Mouse (Mus musculus) forebrain, postnatal 0 days (tissue): ENCODE data around the gene Tmem121. TPM values are rescaled to one million over a fixed set of nuclear protein-coding genes. Genes with fewer than 3 reads are reported as not detected.
A peak's percentile ranks its signal among the peaks of the same experiment; 100 is the strongest.

ENCODE experiments used
- ATAC-seq: fragments of 200-750 bp; cut with Nextera tagmentation; 2 replicates; pipeline ENCODE4 v1.8.0; 2017; ENCODE audit warnings: mild to moderate bottlenecking, moderate library complexity
- DNase-seq: peaks from one replicate; pipeline ENCODE4 v3.0.0-alpha.2; 2015
- H3K27ac ChIP-seq: fragments of 300-500 bp; sonication (generic); 2 replicates; pipeline ENCODE4 v1.5.1; 2014; ENCODE audit warnings: low read depth, mild to moderate bottlenecking, antibody characterized with exemption, low read length, moderate library complexity, mixed read lengths
- H3K27me3 ChIP-seq: fragments of 300-500 bp; sonication (generic); 2 replicates; pipeline ENCODE4 v1.6.1; 2014; ENCODE audit warnings: mild to moderate bottlenecking, low read length, mixed read lengths; ENCODE audit not compliant: insufficient read depth
- H3K36me3 ChIP-seq: fragments of 300-500 bp; sonication (generic); 2 replicates; pipeline ENCODE4 v1.6.1; 2014; ENCODE audit warnings: mild to moderate bottlenecking, moderate library complexity; ENCODE audit not compliant: insufficient read depth
- H3K4me1 ChIP-seq: fragments of 300-500 bp; sonication (generic); 2 replicates; pipeline ENCODE4 v1.6.1; 2014; ENCODE audit warnings: antibody characterized with exemption; ENCODE audit not compliant: insufficient read depth
- H3K4me2 ChIP-seq: fragments of 300-500 bp; sonication (generic); 2 replicates; pipeline ENCODE4 v1.6.1; 2014; ENCODE audit warnings: low read depth, mild to moderate bottlenecking, moderate library complexity
- H3K4me3 ChIP-seq: fragments of 300-500 bp; sonication (generic); 2 replicates; pipeline ENCODE4 v1.5.1; 2014; ENCODE audit warnings: low read depth, low read length, mixed read lengths
- H3K9ac ChIP-seq: fragments of 300-500 bp; sonication (generic); 2 replicates; pipeline ENCODE4 v1.6.1; 2014; ENCODE audit warnings: mild to moderate bottlenecking
- H3K9me3 ChIP-seq: fragments of 300-500 bp; sonication (generic); 2 replicates; pipeline ENCODE4 v1.6.1; 2016; ENCODE audit warnings: low read length
- CTCF ChIP-seq: sonication (generic); IDR thresholded peaks from 2 replicates; pipeline ENCODE4 v1.5.1; 2016; ENCODE audit warnings: antibody characterized with exemption, control low read depth, low read depth
- WGBS: fragments of 180-500 bp; shearing (Covaris S2); extraction: QIAGEN DNeasy Blood & Tissue Kit; methylation state at CpG from one replicate; pipeline ENCODE4 v1.1.7; 2014; 5-methylcytosine and 5-hydroxymethylcytosine counted together
- polyA plus RNA-seq: library from polyadenylated mRNA; unstranded; fragments of >200 nt; fragmentation: Nextera tagmentation; extraction: Ambion mirVana; gene quantifications from 2 replicates; pipeline ENCODE4 v1.2.1, GENCODE M21; 2015
- total RNA-seq: library from RNA; depleted of rRNA; stranded (reverse); fragments of >200 nt; gene quantifications from 2 replicates; pipeline ENCODE4 v1.2.3, GENCODE M21; 2014

The Tmem121 gene
- total and polyA plus RNA-seq, 2 experiments from 2014 or later, result 59.3 to 71.8 TPM

DNA sequence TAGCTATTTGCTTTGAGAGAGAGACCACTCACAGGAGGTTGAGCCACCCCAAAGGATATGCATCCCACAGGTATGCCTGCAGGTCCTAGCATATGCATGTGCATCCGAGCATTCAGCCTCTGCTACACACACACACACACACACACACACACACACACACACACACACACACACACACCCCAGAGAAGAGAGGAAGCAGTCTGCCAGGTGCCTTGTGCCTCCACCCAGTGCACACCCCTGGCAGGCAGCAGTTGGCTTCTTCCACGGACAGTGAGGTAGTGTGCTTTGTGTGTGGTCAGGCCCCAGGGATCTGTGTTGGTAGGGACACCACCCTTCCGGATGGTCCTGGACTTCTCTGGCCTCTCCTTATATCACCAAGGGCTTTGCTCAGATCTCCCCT lies 35.8 kb upstream of the Tmem121 start:
- Histone ChIP-seq H3K4me3 (no peak overlapping the region), H3K9ac (no peak overlapping the region), H3K4me1 (peaks cover 8% of the 10 kb centered on the region; the same call in 1 of the 2 replicates), H3K4me2 (no peak overlapping the region), H3K27me3 (no peaks in the 10 kb centered on the region; the same call in 1 of the 2 replicates), H3K27ac (no peak overlapping the region), H3K36me3 (peaks cover 10% of the 10 kb centered on the region), H3K9me3 (no peaks in the 10 kb centered on the region)
- no peak for TF ChIP-seq CTCF
- ATAC-seq (no peak), DNase-seq (no peak)
- WGBS, result 77% methylated on average over 3 of the region's 3 CpGs

DNA sequence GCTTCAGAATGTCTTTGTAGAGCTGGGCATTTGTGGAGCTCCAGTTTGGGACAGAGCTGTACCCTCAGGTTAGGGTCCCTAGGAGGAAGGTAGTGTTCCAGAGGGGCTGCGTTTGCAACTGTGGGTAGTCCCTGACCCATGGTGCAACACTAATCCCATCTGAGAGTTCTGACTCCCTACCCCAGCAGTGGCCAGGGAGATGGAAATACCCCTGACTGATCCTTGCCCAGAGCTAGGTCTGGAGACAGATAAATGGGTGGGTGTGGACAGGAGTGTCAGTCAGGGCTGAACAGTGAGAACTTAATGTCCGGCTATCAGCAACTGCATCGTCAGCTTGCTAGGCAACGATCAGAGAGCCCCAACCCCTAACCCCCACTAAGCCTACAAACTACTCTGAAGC lies 35.1 kb upstream of the Tmem121 start:
- peaks cover 13% of the 10 kb centered on the region; the same call in 1 of the 2 replicates for H3K4me1 ChIP-seq
- H3K9ac ChIP-seq, result no peak overlapping the region
- H3K27me3 ChIP-seq, result no peaks in the 10 kb centered on the region; the same call in 1 of the 2 replicates
- no peak for DNase-seq
- 83% methylated on average over 4 of the region's 4 CpGs for WGBS
- peaks cover 3% of the 10 kb centered on the region; the same call in 1 of the 2 replicates for H3K36me3 ChIP-seq
- no peak overlapping the region for H3K27ac ChIP-seq
- H3K9me3 ChIP-seq, result no peaks in the 10 kb centered on the region
- no peak overlapping the region for H3K4me2 ChIP-seq
- TF ChIP-seq CTCF, result no peak
- no peak for ATAC-seq
- H3K4me3 ChIP-seq, result no peak overlapping the region

DNA sequence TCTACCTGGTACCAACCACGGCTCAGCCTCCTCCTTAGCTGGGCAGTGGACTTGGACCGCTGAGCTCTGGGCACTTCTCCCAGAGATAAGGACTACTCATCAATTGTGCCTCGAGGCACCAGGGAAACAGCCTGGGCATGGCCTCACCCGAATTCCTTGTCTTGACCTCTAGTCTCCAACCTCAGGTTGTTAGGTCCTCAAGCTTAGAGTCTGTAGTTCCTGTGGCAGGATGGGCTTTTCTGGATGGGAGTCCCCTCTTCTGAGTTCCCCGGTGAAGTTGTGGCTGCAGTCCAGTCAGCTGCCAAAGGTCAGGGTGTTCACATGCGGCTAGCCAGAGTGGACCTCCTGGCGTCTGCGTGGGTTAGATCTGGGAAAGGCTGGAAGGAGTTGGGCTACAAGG lies 34.7 kb upstream of the Tmem121 start:
- TF ChIP-seq CTCF, result no peak
- Histone ChIP-seq H3K27ac (no peak overlapping the region), H3K4me3 (no peak overlapping the region), H3K9me3 (no peaks in the 10 kb centered on the region), H3K9ac (no peak overlapping the region), H3K4me1 (peaks cover 13% of the 10 kb centered on the region; the same call in 1 of the 2 replicates), H3K4me2 (no peak overlapping the region; the same call in 1 of the 2 replicates), H3K27me3 (no peaks in the 10 kb centered on the region; the same call in 1 of the 2 replicates), H3K36me3 (no peaks in the 10 kb centered on the region)
- ATAC-seq (no peak), DNase-seq (no peak)
- WGBS, result 79% methylated on average over 8 of the region's 8 CpGs

DNA sequence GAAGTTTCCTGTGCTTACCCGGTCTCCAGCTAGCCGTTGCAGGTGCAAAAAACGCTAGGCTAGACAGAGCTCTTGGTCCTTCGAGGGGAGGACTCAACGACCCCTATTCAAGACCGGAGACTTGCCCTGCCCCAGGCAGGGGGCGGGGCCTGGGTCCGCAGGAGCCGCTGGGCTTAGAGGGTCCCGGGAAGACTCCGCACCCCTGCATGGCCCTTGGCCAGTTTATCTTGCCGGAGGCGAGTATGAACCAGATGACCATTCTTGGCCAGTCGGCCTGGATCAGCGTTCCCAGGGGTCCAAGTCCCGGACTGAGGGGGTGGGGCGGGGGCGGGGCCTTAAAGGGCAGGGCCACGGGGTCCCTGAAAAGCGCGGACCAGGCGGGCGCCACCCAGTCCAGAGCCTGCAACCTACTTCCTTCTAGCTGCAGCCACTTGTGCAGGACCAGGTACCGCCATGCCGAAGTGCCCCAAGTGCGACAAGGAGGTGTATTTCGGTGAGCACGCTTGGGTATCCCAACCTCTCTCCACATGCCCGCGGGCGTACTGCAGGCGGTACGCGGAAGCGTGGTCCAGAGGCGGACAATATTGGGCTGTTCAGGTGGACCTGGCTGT lies 34.0 kb upstream of the Tmem121 start:
- Histone ChIP-seq H3K9ac (peak overlapping the region; percentile 40), H3K27me3 (no peaks in the 10 kb centered on the region; the same call in 1 of the 2 replicates), H3K27ac (no peak overlapping the region), H3K4me2 (peak overlapping the region; percentile 62), H3K9me3 (no peaks in the 10 kb centered on the region), H3K36me3 (no peaks in the 10 kb centered on the region), H3K4me1 (peaks cover 16% of the 10 kb centered on the region; the same call in 1 of the 2 replicates), H3K4me3 (peak overlapping the region; percentile 32)
- peak; percentile 11 for DNase-seq
- ATAC-seq, result no peak
- WGBS, result 2% methylated on average over 36 of the region's 36 CpGs
- no peak for TF ChIP-seq CTCF

DNA sequence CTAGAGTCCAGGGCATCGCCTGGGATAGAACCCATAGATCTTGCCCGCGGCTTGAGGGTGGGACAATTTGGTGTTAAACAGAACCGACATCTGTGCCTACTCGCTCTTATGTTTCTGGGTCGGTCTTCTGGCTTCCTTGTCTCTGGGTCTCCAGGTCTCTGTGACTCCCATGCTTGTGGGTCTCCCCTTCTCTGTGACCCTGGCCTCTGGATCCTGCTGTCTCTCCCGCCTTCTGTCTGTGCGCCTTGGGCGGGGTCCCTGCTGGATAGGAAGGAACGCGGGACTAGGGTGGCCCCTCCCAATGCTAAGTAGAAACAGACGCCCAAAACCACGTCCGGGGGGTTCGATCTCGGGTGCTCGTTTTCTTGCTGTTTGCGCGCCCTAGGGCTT lies 33.5 kb upstream of the Tmem121 start:
- Histone ChIP-seq H3K9ac (peak overlapping the region; percentile 40; the same call in 1 of the 2 replicates), H3K4me3 (peak overlapping the region; percentile 32), H3K27ac (no peak overlapping the region), H3K9me3 (no peaks in the 10 kb centered on the region), H3K4me2 (peak overlapping the region; percentile 62), H3K27me3 (no peaks in the 10 kb centered on the region; the same call in 1 of the 2 replicates), H3K4me1 (peaks cover 18% of the 10 kb centered on the region; the same call in 1 of the 2 replicates), H3K36me3 (no peaks in the 10 kb centered on the region)
- no peak for TF ChIP-seq CTCF
- DNase-seq (no peak), ATAC-seq (no peak)
- 36% methylated on average over 19 of the region's 19 CpGs for WGBS

DNA sequence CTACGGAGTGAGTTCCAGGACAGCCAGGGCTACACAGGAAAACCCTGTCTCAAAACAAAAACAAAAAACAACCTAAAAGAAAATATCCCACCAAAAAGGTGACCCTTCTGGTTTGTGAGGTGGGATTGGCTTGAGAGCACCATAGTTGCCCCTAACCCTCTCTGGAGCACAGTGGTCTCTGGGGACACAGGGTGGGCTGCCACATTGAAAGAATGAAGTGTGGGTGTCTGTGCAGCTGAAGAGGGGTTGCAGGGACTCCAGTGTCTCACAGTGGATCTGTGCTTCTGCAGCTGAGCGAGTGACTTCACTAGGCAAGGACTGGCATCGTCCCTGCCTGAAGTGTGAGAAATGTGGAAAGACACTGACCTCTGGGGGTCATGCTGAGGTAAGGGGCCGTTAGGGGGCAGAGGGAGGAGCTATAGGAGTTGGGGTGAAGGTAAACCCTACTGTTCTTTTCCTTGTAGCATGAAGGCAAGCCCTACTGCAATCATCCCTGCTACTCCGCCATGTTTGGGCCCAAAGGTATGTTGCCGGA lies 32.7 kb upstream of the Tmem121 start:
- no peak overlapping the region for H3K9ac ChIP-seq
- H3K4me2 ChIP-seq, result no peak overlapping the region
- no peak for TF ChIP-seq CTCF
- WGBS, result 81% methylated on average over 6 of the region's 6 CpGs
- ATAC-seq (no peak), DNase-seq (no peak)
- H3K4me1 ChIP-seq, result peaks cover 18% of the 10 kb centered on the region; the same call in 1 of the 2 replicates
- no peak overlapping the region for H3K27ac ChIP-seq
- no peak overlapping the region for H3K4me3 ChIP-seq
- H3K27me3 ChIP-seq, result no peaks in the 10 kb centered on the region; the same call in 1 of the 2 replicates
- no peaks in the 10 kb centered on the region for H3K9me3 ChIP-seq
- no peaks in the 10 kb centered on the region for H3K36me3 ChIP-seq

DNA sequence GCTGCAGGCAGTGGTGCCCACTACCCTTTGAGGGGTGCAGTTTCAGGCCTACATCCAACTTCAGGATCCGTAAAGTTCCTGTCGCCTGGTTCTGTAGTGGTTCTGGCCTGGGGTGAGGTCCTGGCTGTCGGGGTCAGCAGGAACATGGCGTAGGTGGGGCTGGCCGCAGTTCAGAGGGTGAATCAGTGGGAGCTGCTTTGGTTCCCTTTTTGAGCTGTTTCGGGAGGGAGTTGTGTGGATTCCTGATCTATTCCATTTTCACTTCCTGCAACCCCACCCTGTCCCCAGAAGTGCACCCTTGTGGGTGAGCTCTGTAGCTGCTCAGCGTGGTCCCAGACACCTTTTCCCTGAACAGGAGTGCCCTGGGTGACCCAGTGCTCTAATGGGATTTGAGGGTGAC lies 31.8 kb upstream of the Tmem121 start:
- WGBS, result 89% methylated on average over 7 of the region's 7 CpGs
- no peak for TF ChIP-seq CTCF

More for the DNA sequence above, 31.8 kb upstream of the Tmem121 start:
- Histone ChIP-seq H3K27ac (no peak overlapping the region), H3K4me1 (peaks cover 18% of the 10 kb centered on the region; the same call in 1 of the 2 replicates), H3K4me3 (no peak overlapping the region), H3K9ac (no peak overlapping the region), H3K27me3 (no peaks in the 10 kb centered on the region; the same call in 1 of the 2 replicates), H3K36me3 (no peaks in the 10 kb centered on the region), H3K9me3 (no peaks in the 10 kb centered on the region), H3K4me2 (no peak overlapping the region)
- DNase-seq, result no peak
- no peak for ATAC-seq
